Mouse (Mus musculus) liver, adult 2 months (tissue): ENCODE results near the gene Bbx. TPM values are rescaled to one million over a fixed set of nuclear protein-coding genes. Genes with fewer than 3 reads are reported as not detected.

Source experiments
- DNase-seq: peaks from one replicate; pipeline ENCODE4 v3.0.0-alpha.2; 2011; ENCODE audit warnings: low read depth, low spot score; ENCODE audit errors: extremely low read depth
- H3K27ac ChIP-seq: fragments of 200-500 bp; replicated peaks from 2 replicates; pipeline ENCODE4 v1.5.1; 2012; ENCODE audit warnings: low read depth, mild to moderate bottlenecking, control low read depth, inconsistent platforms, low read length; ENCODE audit not compliant: insufficient read depth
- H3K27me3 ChIP-seq: fragments of 200-500 bp; 2 replicates; pipeline ENCODE4 v1.6.1; 2012; ENCODE audit warnings: mild to moderate bottlenecking, moderate library complexity, low read length, inconsistent platforms; ENCODE audit not compliant: control insufficient read depth, insufficient read depth
- H3K36me3 ChIP-seq: fragments of 200-500 bp; 2 replicates; pipeline ENCODE4 v1.6.1; 2012; ENCODE audit warnings: low read length, inconsistent platforms; ENCODE audit not compliant: control insufficient read depth, insufficient read depth
- H3K4me1 ChIP-seq: fragments of 200-500 bp; 2 replicates; pipeline ENCODE4 v1.6.1; 2011; ENCODE audit warnings: low read length; ENCODE audit not compliant: control insufficient read depth, insufficient read depth
- H3K4me3 ChIP-seq: fragments of 200-500 bp; 2 replicates; pipeline ENCODE4 v1.5.1; 2011; ENCODE audit warnings: low read depth, mild to moderate bottlenecking, control low read depth, low read length, moderate library complexity; ENCODE audit not compliant: insufficient read depth
- H3K79me2 ChIP-seq: fragments of 200-500 bp; 2 replicates; pipeline ENCODE4 v1.6.1; 2012; ENCODE audit warnings: inconsistent platforms, mild to moderate bottlenecking, low read length, moderate library complexity; ENCODE audit not compliant: control insufficient read depth, insufficient read depth
- H3K9ac ChIP-seq: fragments of 200-500 bp; 2 replicates; pipeline ENCODE4 v1.6.1; 2012; ENCODE audit warnings: low read depth, mild to moderate bottlenecking, control low read depth, inconsistent platforms, low read length
- CTCF ChIP-seq: fragments of 200-500 bp; IDR thresholded peaks from 2 replicates; pipeline ENCODE4 v1.5.1; 2011; ENCODE audit warnings: low read depth, low read length, control low read depth
- POLR2A ChIP-seq: fragments of 200-500 bp; IDR thresholded peaks from 2 replicates; pipeline ENCODE4 v1.6.1; 2011; ENCODE audit warnings: low read length, control low read depth; ENCODE audit not compliant: insufficient read depth; ENCODE audit errors: extremely low read depth
- WGBS: fragments of 180-500 bp; shearing (Covaris S2); methylation state at CpG from one replicate; pipeline ENCODE4 v1.1.7; 2018; 5-methylcytosine and 5-hydroxymethylcytosine counted together
- polyA plus RNA-seq: library from polyadenylated mRNA; depleted of rRNA; stranded (reverse); fragments of >200 nt; gene quantifications from 2 replicates; pipeline ENCODE4 v1.2.3, GENCODE M21; 2012
- total RNA-seq: library from RNA; depleted of rRNA; stranded (reverse); fragments of >200 nt; gene quantifications from 2 replicates; pipeline ENCODE4 v1.2.3, GENCODE M21; 2014

The Bbx gene
- total and polyA plus RNA-seq, 2 experiments = 2.0 to 9.7 TPM

GRCm38 (mm10) chr16:50182561-50182960, 249.6 kb downstream of the Bbx start:
- WGBS = 88% methylated on average over 10 of the region's 10 CpGs

GRCm38 (mm10) chr16:50172760-50173159, 259.4 kb downstream of the Bbx start:
- no peak for DNase-seq
- Histone ChIP-seq H3K27ac (no peak overlapping the region), H3K9ac (no peak overlapping the region), H3K36me3 (no peaks in the 10 kb centered on the region), H3K27me3 (no peaks in the 10 kb centered on the region; the same call in 1 of the 2 replicates), H3K4me1 (no peaks in the 10 kb centered on the region), H3K4me3 (no peak overlapping the region), H3K79me2 (no peaks in the 10 kb centered on the region)
- TF ChIP-seq CTCF (no peak), POLR2A (no peak)
- 73% methylated on average over 7 of the region's 7 CpGs for WGBS

More at GRCm38 (mm10) chr16:50182561-50182960, 249.6 kb downstream of the Bbx start:
- Histone ChIP-seq H3K9ac (no peak overlapping the region), H3K4me3 (no peak overlapping the region), H3K27me3 (no peaks in the 10 kb centered on the region), H3K4me1 (no peaks in the 10 kb centered on the region), H3K79me2 (no peaks in the 10 kb centered on the region), H3K36me3 (no peaks in the 10 kb centered on the region), H3K27ac (no peak overlapping the region)
- TF ChIP-seq POLR2A (no peak), CTCF (no peak)
- no peak for DNase-seq

GRCm38 (mm10) chr16:50170812-50171211, 261.4 kb downstream of the Bbx start:
- Histone ChIP-seq H3K27me3 (no peaks in the 10 kb centered on the region), H3K4me1 (no peaks in the 10 kb centered on the region), H3K79me2 (no peaks in the 10 kb centered on the region), H3K4me3 (no peak overlapping the region), H3K9ac (no peak overlapping the region), H3K27ac (no peak overlapping the region), H3K36me3 (no peaks in the 10 kb centered on the region)
- DNase-seq = no peak
- WGBS = 96% methylated on average over 5 of the region's 5 CpGs
- TF ChIP-seq CTCF (no peak), POLR2A (no peak)

GRCm38 (mm10) chr16:50167983-50168299, 264.2 kb downstream of the Bbx start:
- no peaks in the 10 kb centered on the region for H3K36me3 ChIP-seq
- no peak overlapping the region for H3K9ac ChIP-seq
- WGBS = 85% methylated on average over 10 of the region's 10 CpGs
- no peaks in the 10 kb centered on the region for H3K4me1 ChIP-seq
- TF ChIP-seq POLR2A (no peak), CTCF (no peak)
- DNase-seq = no peak
- no peaks in the 10 kb centered on the region for H3K79me2 ChIP-seq
- no peaks in the 10 kb centered on the region for H3K27me3 ChIP-seq
- H3K4me3 ChIP-seq = no peak overlapping the region
- no peak overlapping the region for H3K27ac ChIP-seq

GRCm38 (mm10) chr16:50167231-50167982, 264.8 kb downstream of the Bbx start:
- Histone ChIP-seq H3K4me1 (no peaks in the 10 kb centered on the region), H3K36me3 (no peaks in the 10 kb centered on the region), H3K9ac (no peak overlapping the region), H3K27me3 (no peaks in the 10 kb centered on the region), H3K4me3 (no peak overlapping the region), H3K79me2 (no peaks in the 10 kb centered on the region), H3K27ac (no peak overlapping the region)
- TF ChIP-seq POLR2A = no peak
- no peak for TF ChIP-seq CTCF
- WGBS = 84% methylated on average over 16 of the region's 16 CpGs
- no peak for DNase-seq
